Mouse (Mus musculus) liver, embryonic 14.5 days (tissue): ENCODE measurements around the gene Itpr1. TPM values are rescaled to one million over a fixed set of nuclear protein-coding genes. Genes with fewer than 3 reads are reported as not detected.

Experiments used
- ATAC-seq: fragments of 200-750 bp; cut with Nextera tagmentation; 2 replicates; pipeline ENCODE4 v1.8.0; 2017; ENCODE audit warnings: moderate number of reproducible peaks, mild to moderate bottlenecking, moderate library complexity; ENCODE audit not compliant: insufficient read depth
- DNase-seq, 3 experiments: peaks; one replicate each; pipeline ENCODE4 v3.0.0-alpha.2; 2012 to 2013; ENCODE audit warnings: low read depth in 3 of 3, low spot score in 3 of 3
- H3K27ac ChIP-seq: fragments of 300-500 bp; sonication (generic); 2 replicates; pipeline ENCODE4 v1.5.1; 2014; ENCODE audit warnings: moderate library complexity, mild to moderate bottlenecking, control low read depth, inconsistent platforms
- H3K27me3 ChIP-seq: fragments of 300-500 bp; sonication (generic); 2 replicates; pipeline ENCODE4 v1.6.1; 2014; ENCODE audit warnings: mild to moderate bottlenecking, low read length, moderate library complexity; ENCODE audit not compliant: control insufficient read depth, insufficient read depth
- H3K36me3 ChIP-seq: fragments of 300-500 bp; sonication (generic); replicated peaks from 2 replicates; pipeline ENCODE4 v1.6.1; 2014; ENCODE audit warnings: low read depth; ENCODE audit not compliant: control insufficient read depth, insufficient read depth
- H3K4me1 ChIP-seq, 2 experiments: fragments of 200-500 bp in 1 of 2; fragments of 300-500 bp in 1 of 2; sonication (generic) in 1 of 2; replicated peaks; 2 replicates each; pipeline ENCODE4 v1.6.1; 2012 to 2014; ENCODE audit warnings: antibody characterized with exemption in 1 of 2, inconsistent platforms in 1 of 2, low read length in 1 of 2; ENCODE audit not compliant: control insufficient read depth in 2 of 2, insufficient read depth in 2 of 2
- H3K4me2 ChIP-seq: fragments of 300-500 bp; sonication (generic); 2 replicates; pipeline ENCODE4 v1.6.1; 2014; ENCODE audit warnings: low read depth, mild to moderate bottlenecking, control low read depth, moderate library complexity
- H3K4me3 ChIP-seq, 2 experiments: fragments of 200-500 bp in 1 of 2; fragments of 300-500 bp in 1 of 2; sonication (generic) in 1 of 2; 2 replicates each; pipeline ENCODE4 v1.5.1; 2012 to 2014; ENCODE audit warnings: low read depth in 2 of 2, low read length in 2 of 2, mild to moderate bottlenecking in 2 of 2, control low read depth in 1 of 2, inconsistent platforms in 1 of 2, moderate library complexity in 1 of 2; ENCODE audit not compliant: insufficient read depth in 1 of 2
- H3K9ac ChIP-seq: fragments of 300-500 bp; sonication (generic); replicated peaks from 2 replicates; pipeline ENCODE4 v1.6.1; 2014; ENCODE audit warnings: mild to moderate bottlenecking, control low read depth, moderate library complexity
- H3K9me3 ChIP-seq: fragments of 300-500 bp; sonication (generic); 2 replicates; pipeline ENCODE4 v1.6.1; 2016; ENCODE audit warnings: low read length, mixed read lengths; ENCODE audit not compliant: control insufficient read depth
- CTCF ChIP-seq: IDR thresholded peaks from 2 replicates; pipeline ENCODE4 v1.5.1; 2016; ENCODE audit warnings: antibody characterized with exemption, low read depth, control low read depth
- EP300 ChIP-seq: IDR thresholded peaks from 2 replicates; pipeline ENCODE4 v1.6.1; 2016; ENCODE audit warnings: antibody characterized with exemption, low read depth
- WGBS: fragments of 180-500 bp; shearing (Covaris S2); extraction: QIAGEN DNeasy Blood & Tissue Kit; methylation state at CpG from one replicate; pipeline ENCODE4 v1.1.7; 2014; ENCODE audit not compliant: insufficient replicate concordance; 5-methylcytosine and 5-hydroxymethylcytosine counted together
- polyA plus RNA-seq, 2 experiments: library from polyadenylated mRNA; depleted of rRNA in 1 of 2; stranded (reverse) in 1 of 2; unstranded in 1 of 2; fragments of >200 nt; fragmentation: Nextera tagmentation in 1 of 2; extraction: Ambion mirVana in 1 of 2; gene quantifications; 2 replicates each; pipeline versions ENCODE4 v1.2.1 to v1.2.3; 2012 to 2014

The Itpr1 gene
- polyA plus RNA-seq, 2 experiments: 1.6 to 3.1 TPM

GRCm38 (mm10) chr6:108516248-108516647 lies 303.4 kb downstream of the Itpr1 start:
- DNase-seq: no peak
- Histone ChIP-seq H3K4me3 (no peak overlapping the region), H3K4me2 (no peak overlapping the region), H3K27me3 (no peaks in the 10 kb centered on the region), H3K9ac (no peak overlapping the region), H3K27ac (no peak overlapping the region), H3K36me3 (no peaks in the 10 kb centered on the region), H3K4me1 (peaks cover 0 to 12% of the 10 kb centered on the region in 2 experiments; a peak in 1 of 4 replicates), H3K9me3 (no peaks in the 10 kb centered on the region)
- no peak for ATAC-seq
- TF ChIP-seq CTCF: no peak
- no peak for TF ChIP-seq EP300
- 74% methylated on average over 1 of the region's 1 CpGs for WGBS

- Histone ChIP-seq H3K9ac (no peak overlapping the region), H3K9me3 (no peaks in the 10 kb centered on the region), H3K27ac (no peak overlapping the region), H3K36me3 (no peaks in the 10 kb centered on the region), H3K4me1 (peaks cover 0 to 10% of the 10 kb centered on the region in 2 experiments; a peak in 1 of 4 replicates), H3K4me2 (no peak overlapping the region), H3K4me3 (no peak overlapping the region), H3K27me3 (no peaks in the 10 kb centered on the region)
- TF ChIP-seq CTCF (no peak), EP300 (no peak)
- DNase-seq (no peak), ATAC-seq (no peak)
- 56% methylated on average over 12 of the region's 12 CpGs for WGBS
Measured at GRCm38 (mm10) chr6:108517241-108517981, 304.5 kb downstream of the Itpr1 start.

GRCm38 (mm10) chr6:108517986-108518385 lies 305.1 kb downstream of the Itpr1 start:
- Histone ChIP-seq H3K27ac (no peak overlapping the region), H3K36me3 (no peaks in the 10 kb centered on the region), H3K4me1 (peaks cover 0 to 10% of the 10 kb centered on the region in 2 experiments; a peak in 1 of 4 replicates), H3K27me3 (no peaks in the 10 kb centered on the region), H3K4me2 (no peak overlapping the region), H3K9me3 (no peaks in the 10 kb centered on the region), H3K9ac (no peak overlapping the region; the same call in 1 of the 2 replicates), H3K4me3 (no peak overlapping the region)
- ATAC-seq (no peak), DNase-seq (no peak)
- no peak for TF ChIP-seq EP300
- TF ChIP-seq CTCF: no peak
- 88% methylated on average over 1 of the region's 1 CpGs for WGBS

GRCm38 (mm10) chr6:108518552-108518951 lies 305.7 kb downstream of the Itpr1 start:
- H3K4me3 ChIP-seq: no peak overlapping the region
- no peaks in the 10 kb centered on the region for H3K36me3 ChIP-seq
- no peak overlapping the region for H3K4me2 ChIP-seq
- no peak overlapping the region for H3K27ac ChIP-seq
- no peak for DNase-seq
- no peak overlapping the region for H3K9ac ChIP-seq
- H3K4me1 ChIP-seq: peaks cover 0 to 10% of the 10 kb centered on the region in 2 experiments; a peak in 1 of 4 replicates
- no peaks in the 10 kb centered on the region for H3K27me3 ChIP-seq
- ATAC-seq: no peak
- TF ChIP-seq CTCF (no peak), EP300 (no peak)
- WGBS: 70% methylated on average over 14 of the region's 14 CpGs
- no peaks in the 10 kb centered on the region for H3K9me3 ChIP-seq

GRCm38 (mm10) chr6:108519327-108519726 lies 306.4 kb downstream of the Itpr1 start:
- DNase-seq (no peak), ATAC-seq (no peak)
- Histone ChIP-seq H3K36me3 (no peaks in the 10 kb centered on the region), H3K9me3 (no peaks in the 10 kb centered on the region), H3K4me2 (no peak overlapping the region), H3K27me3 (no peaks in the 10 kb centered on the region), H3K27ac (no peak overlapping the region), H3K4me1 (peaks cover 0 to 10% of the 10 kb centered on the region in 2 experiments; a peak in 1 of 4 replicates), H3K4me3 (no peak overlapping the region), H3K9ac (no peak overlapping the region)
- 72% methylated on average over 9 of the region's 9 CpGs for WGBS
- TF ChIP-seq EP300 (no peak), CTCF (no peak)
